Mouse (Mus musculus) brown adipose tissue, adult 24 weeks (tissue): Measurements from ENCODE around the gene Bcl7b. TPM values are rescaled to one million over a fixed set of nuclear protein-coding genes. Genes with fewer than 3 reads are reported as not detected.
"Not testable (repeated sequence)": the region's sequence is repeated elsewhere in the genome, so short reads cannot be mapped to it uniquely, and the experiment has no call there.

Source experiments
- H3K27ac ChIP-seq: fragments of 200-500 bp; replicated peaks from 2 replicates; pipeline ENCODE4 v1.5.1; 2012; ENCODE audit warnings: low read depth, mild to moderate bottlenecking, low read length
- H3K4me1 ChIP-seq: fragments of 200-500 bp; 2 replicates; pipeline ENCODE4 v1.6.1; 2012; ENCODE audit warnings: low read length, mixed read lengths; ENCODE audit not compliant: control insufficient read depth, insufficient read depth, insufficient read length
- H3K4me3 ChIP-seq: fragments of 200-500 bp; 2 replicates; pipeline ENCODE4 v1.5.1; 2012; ENCODE audit warnings: low read depth, mild to moderate bottlenecking, low read length, moderate library complexity; ENCODE audit not compliant: insufficient read depth
- polyA plus RNA-seq: library from polyadenylated mRNA; stranded (reverse); fragments of >200 nt; gene quantifications from 2 replicates; pipeline ENCODE4 v1.2.4, GENCODE M21; 2012; ENCODE audit not compliant: missing spikeins, insufficient read depth, insufficient read length

The Bcl7b gene
- polyA plus RNA-seq, 1 experiment, result 84.5 TPM

- Histone ChIP-seq H3K4me3 (no peak overlapping the region), H3K27ac (no peak overlapping the region), H3K4me1 (no peaks in the 10 kb centered on the region)
Observed at GRCm38 (mm10) chr5:135216871-135217270, 48.8 kb downstream of the Bcl7b start.

GRCm38 (mm10) chr5:135220941-135221340, 52.9 kb downstream of the Bcl7b start:
- no peak overlapping the region for H3K27ac ChIP-seq
- no peaks in the 10 kb centered on the region for H3K4me1 ChIP-seq
- no peak overlapping the region for H3K4me3 ChIP-seq

- Histone ChIP-seq H3K4me3 (no peak overlapping the region), H3K27ac (no peak overlapping the region), H3K4me1 (no peaks in the 10 kb centered on the region)
Observed at GRCm38 (mm10) chr5:135222066-135222465, 54.0 kb downstream of the Bcl7b start.

GRCm38 (mm10) chr5:135224169-135224568, 56.1 kb downstream of the Bcl7b start:
- no peaks in the 10 kb centered on the region for H3K4me1 ChIP-seq
- no peak overlapping the region for H3K27ac ChIP-seq
- no peak overlapping the region for H3K4me3 ChIP-seq

GRCm38 (mm10) chr5:135225879-135226278, 57.8 kb downstream of the Bcl7b start:
- H3K4me1 ChIP-seq, H3K4me3 ChIP-seq, H3K27ac ChIP-seq: not testable (repeated sequence)

GRCm38 (mm10) chr5:135230186-135230585, 62.1 kb downstream of the Bcl7b start:
- Histone ChIP-seq H3K4me3 (no peak overlapping the region), H3K27ac (no peak overlapping the region), H3K4me1 (no peaks in the 10 kb centered on the region)

Other genes with a start within 250 kb of the Bcl7b start
- 6.3 and 9.3 TPM in 2 replicates for gene Mettl27, start 235.9 kb upstream of the Bcl7b start, polyA plus RNA-seq
- gene Cldn4, start 221.3 kb upstream of the Bcl7b start, polyA plus RNA-seq, result not detected in 2 replicates
- not detected in 2 replicates for gene Cldn3, start 182.1 kb upstream of the Bcl7b start, polyA plus RNA-seq
- gene Abhd11, start 159.1 kb upstream of the Bcl7b start, polyA plus RNA-seq, result 91.8 and 99.4 TPM in 2 replicates
- not detected in 2 replicates for gene Stx1a, start 144.8 kb upstream of the Bcl7b start, polyA plus RNA-seq
- 14.3 and 21.1 TPM in 2 replicates for gene Dnajc30, start 104.1 kb upstream of the Bcl7b start, polyA plus RNA-seq
- 28.3 and 31.3 TPM in 2 replicates for gene Bud23, start 103.3 kb upstream of the Bcl7b start, polyA plus RNA-seq
- gene Vps37d, start 90.0 kb upstream of the Bcl7b start, polyA plus RNA-seq, result 1.1 TPM in 1 of 2 replicates, not detected in the other
- 174 and 262 TPM in 2 replicates for gene Mlxipl, start 78.4 kb upstream of the Bcl7b start, polyA plus RNA-seq
- 7.5 and 8.2 TPM in 2 replicates for gene Tbl2, start 18.6 kb upstream of the Bcl7b start, polyA plus RNA-seq
- gene Baz1b, start 19.0 kb downstream of the Bcl7b start, polyA plus RNA-seq, result 25.5 and 32.8 TPM in 2 replicates
- not detected in 2 replicates for gene Fzd9, start 82.9 kb downstream of the Bcl7b start, polyA plus RNA-seq
- not detected in 2 replicates for gene Fkbp6, start 181.8 kb downstream of the Bcl7b start, polyA plus RNA-seq
- gene Trim50, start 185.0 kb downstream of the Bcl7b start, polyA plus RNA-seq, result not detected in 2 replicates
- gene Nsun5, start 201.7 kb downstream of the Bcl7b start, polyA plus RNA-seq, result 7.3 and 12.6 TPM in 2 replicates
- gene Pom121, start 226.3 kb downstream of the Bcl7b start, polyA plus RNA-seq, result 7.6 and 8.9 TPM in 2 replicates